Mouse (Mus musculus): Measurements from ENCODE around the gene Wfdc21.

DNA sequence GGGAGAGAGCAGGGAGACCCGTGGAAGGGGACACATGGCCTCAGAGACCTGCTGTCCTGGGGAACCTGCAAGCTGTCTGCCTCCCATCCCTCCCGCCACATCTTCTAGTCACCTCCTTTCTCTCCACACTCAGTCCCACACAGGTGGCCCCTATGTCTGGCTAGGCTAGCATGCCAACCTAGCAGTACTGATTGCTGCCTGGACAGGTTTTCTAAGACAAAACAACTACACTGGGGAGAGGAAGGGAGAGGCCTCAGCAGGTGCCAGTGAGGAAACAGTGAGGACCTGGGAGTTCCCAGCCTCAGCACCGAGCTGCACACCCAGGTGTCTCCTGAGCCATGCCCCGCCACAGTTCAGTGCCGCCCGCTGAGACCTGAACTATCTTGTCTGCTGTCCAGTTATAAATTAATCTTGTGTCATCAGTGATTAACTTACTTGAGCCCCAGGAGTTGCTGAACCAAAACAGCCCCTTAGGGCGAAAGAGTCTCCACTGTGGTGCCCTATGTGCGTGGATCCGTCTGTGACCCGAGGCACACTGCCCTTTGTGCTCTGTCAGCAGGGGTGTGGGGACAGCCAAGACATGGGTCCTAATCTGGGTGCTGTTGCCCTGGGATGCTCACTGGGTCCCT, 50.4 kb downstream of the Wfdc21 start:
- TF ChIP-seq POLR2AphosphoS2 (IDR thresholded peaks at IDR 0.05; ENCODE audit: insufficient read length, low read depth) = no peak
- TF ChIP-seq MAX (IDR thresholded peaks at IDR 0.05; ENCODE audit: low read depth) = no peak
- TF ChIP-seq POLR2A (IDR thresholded peaks at IDR 0.05; ENCODE audit: insufficient read length, low read depth) = no peak
- no peak for TF ChIP-seq E2F4 (IDR thresholded peaks at IDR 0.05; ENCODE audit: insufficient read depth)
